Mouse (Mus musculus) T-helper 1 cell (primary cell): ENCODE measurements at regions not wholly inside any gene's neighbourhood (a gene's known extent, or its start where the extent isn't known, plus 50 kb on each side); places are given as distances from the start of the nearest gene placed in this dataset.

Experiments used
- in situ Hi-C: fragments of 300-600 bp; cut with MboI, MseI; formaldehyde crosslinking; loops from one replicate; pipeline ENCODE4 v1.15.1; 2025; ENCODE audit warnings: high pct_unique_total_duplicates

GRCm38 (mm10) chr4:34105251-34105650 lies 55.3 kb upstream of the Spaca1 start:
- in situ Hi-C loops, result no loop called here

GRCm38 (mm10) chr4:34114323-34114722 lies 64.3 kb upstream of the Spaca1 start:
- in situ Hi-C loops, result no loop called here

GRCm38 (mm10) chr4:34117086-34117485 lies 67.1 kb upstream of the Spaca1 start:
- in situ Hi-C loops, result no loop called here

GRCm38 (mm10) chr4:34122959-34123520 lies 73.0 kb upstream of the Spaca1 start:
- in situ Hi-C loops, result no loop called here

GRCm38 (mm10) chr4:34128224-34128623 lies 78.2 kb upstream of the Spaca1 start:
- in situ Hi-C loops, result no loop called here

- in situ Hi-C loops, result no loop called here
Measured at GRCm38 (mm10) chr4:34146133-34146867, 96.3 kb upstream of the Spaca1 start.

GRCm38 (mm10) chr4:34148956-34149739 lies 99.2 kb upstream of the Spaca1 start:
- in situ Hi-C loops, result no loop called here

- in situ Hi-C loops, result no loop called here
Measured at GRCm38 (mm10) chr4:34151605-34152347, 101.8 kb upstream of the Spaca1 start.

- in situ Hi-C loops, result no loop called here
Measured at GRCm38 (mm10) chr4:34155501-34155900, 105.5 kb upstream of the Spaca1 start.

GRCm38 (mm10) chr4:34157818-34158511 lies 108.0 kb upstream of the Spaca1 start:
- in situ Hi-C loops, result no loop called here

DNA sequence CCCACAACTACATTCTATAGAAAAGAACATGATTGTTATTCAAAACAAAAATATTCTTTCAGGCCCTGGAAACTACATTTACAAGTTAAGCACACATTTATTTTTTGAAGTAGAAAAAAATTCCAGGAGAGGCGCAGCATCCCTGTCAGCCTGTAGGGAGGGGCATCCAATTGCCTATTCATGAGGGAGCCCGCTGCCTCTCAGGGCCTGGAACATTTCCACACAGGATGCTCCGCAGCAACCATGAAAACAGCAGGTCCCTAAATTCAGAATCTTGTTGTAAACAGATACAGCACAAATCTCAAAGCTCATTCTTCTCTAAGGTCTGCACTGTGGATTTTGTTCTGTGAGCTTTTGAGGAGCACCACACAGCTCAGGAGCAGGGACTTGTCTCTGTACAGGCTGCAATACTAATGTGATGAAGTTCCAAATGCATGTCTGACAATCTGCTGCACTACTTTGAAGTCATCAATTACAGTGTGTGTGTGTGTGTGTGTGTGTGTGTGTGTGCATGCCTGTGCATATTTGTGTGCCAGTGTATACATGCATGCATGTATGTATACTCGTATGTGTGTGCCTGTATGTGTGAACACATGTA lies 121.4 kb upstream of the Spaca1 start:
- in situ Hi-C loops, result no loop called here

- in situ Hi-C loops, result no loop called here
Measured at GRCm38 (mm10) chr4:34172000-34172399, 122.0 kb upstream of the Spaca1 start.

DNA sequence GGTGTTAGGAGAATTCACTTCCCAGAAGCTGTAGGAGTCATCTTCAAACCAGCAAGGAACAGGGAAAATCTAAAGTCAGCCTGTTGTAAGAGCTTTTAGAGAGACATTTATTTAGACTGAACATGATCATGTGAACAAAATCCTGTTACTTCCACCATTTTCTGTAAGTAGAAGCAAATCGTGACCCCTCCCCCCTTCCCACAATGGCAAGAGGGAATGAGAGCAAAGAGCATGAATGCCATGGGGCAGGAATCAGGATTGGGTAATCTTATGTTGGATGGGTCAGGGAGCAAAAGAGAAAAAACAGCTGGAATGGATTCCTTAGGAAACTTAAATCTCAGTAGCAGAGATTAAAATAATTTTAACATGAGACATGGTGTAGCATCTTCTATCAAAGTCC lies 127.4 kb upstream of the Spaca1 start:
- in situ Hi-C loops, result no loop called here

DNA sequence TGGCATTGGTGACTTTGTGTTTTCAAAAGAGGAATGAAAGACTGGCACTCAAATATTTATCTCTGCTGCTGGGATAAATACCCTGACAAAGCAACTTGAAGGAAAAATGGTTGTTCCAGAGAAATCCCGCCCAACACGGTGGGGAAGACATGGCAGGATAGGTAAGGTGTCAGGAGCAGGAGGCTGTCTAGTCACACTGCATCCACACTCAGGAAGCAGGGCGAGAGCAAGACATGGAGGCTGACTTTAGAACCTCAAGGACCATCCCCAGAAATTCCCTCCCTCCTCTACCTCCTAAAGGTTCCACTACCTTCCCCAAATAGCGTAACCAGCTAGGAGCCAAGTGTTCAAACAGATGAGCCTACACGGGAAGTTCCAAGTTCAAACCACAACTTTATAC lies 136.5 kb upstream of the Spaca1 start:
- in situ Hi-C loops, result no loop called here

DNA sequence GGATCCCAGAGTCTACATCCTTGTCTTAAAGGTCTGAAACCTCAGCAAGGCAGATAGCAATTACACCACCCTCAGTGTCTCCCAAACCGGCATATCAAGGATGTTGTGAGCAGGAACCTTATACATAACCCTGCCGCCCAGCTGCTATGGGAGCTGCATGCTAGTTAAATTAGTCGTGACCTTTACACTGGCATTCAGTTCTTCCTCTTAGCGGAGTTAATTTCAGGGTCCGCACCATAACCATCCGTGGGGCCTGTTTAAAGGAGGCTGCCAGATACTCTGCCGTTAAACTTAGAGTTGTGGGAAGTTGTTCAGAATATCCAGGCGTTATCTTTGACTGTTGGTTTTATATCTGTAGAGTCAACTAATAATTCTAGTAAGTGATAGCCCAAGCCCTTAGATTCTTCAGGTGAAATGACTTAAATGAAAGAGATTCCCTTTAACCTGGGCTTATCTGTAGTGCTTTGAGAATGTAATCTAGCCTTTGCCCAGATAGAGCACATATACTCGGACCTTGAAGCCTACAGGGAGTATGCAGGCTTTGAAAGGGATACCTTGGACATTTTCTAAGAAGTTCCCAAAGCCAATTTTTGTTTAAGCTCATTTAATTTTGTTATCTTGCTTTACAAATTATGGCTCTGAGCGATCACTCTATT lies 153.3 kb upstream of the Spaca1 start:
- in situ Hi-C loops, result no loop called here

GRCm38 (mm10) chr4:34209179-34209896 lies 159.3 kb upstream of the Spaca1 start:
- in situ Hi-C loops, result no loop called here

DNA sequence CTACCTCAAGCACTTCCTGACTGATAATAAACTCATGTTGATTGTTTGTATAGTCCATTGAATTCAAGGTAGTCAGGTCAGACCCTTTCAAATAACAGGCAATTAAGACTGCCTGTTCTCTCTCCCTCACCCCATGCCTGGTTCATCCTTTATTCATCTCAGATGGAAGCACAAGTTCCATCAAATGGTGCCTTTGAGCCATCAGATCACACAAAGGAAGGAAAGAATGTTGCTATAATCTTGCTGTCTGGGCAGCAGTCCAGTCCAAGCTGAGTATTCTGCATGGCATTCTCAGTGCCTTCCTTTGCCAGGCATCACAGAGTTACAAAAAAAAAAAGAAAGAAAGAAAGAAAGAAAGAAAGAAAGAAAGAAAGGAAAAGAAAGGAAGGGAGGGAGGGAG lies 163.7 kb upstream of the Spaca1 start:
- in situ Hi-C loops, result no loop called here

DNA sequence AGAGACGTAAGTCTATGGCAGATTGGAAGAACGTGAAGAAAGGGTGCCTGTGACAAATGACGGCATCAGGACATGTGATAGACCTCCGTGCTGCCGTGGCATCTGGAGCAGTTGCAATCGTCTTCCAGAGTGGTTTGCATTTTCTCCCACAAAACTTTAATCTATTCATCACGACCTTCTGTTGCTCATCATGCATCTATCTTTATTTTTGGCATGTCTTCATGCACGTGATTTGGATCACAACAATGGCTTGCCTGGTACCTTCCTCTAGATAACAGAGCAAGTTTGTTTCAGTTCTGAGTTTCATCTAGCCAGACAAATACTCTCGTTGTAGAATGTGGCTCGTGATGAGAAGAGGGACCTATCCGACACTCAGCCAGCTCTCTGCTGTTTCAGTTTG lies 164.4 kb upstream of the Spaca1 start:
- in situ Hi-C loops, result no loop called here

DNA sequence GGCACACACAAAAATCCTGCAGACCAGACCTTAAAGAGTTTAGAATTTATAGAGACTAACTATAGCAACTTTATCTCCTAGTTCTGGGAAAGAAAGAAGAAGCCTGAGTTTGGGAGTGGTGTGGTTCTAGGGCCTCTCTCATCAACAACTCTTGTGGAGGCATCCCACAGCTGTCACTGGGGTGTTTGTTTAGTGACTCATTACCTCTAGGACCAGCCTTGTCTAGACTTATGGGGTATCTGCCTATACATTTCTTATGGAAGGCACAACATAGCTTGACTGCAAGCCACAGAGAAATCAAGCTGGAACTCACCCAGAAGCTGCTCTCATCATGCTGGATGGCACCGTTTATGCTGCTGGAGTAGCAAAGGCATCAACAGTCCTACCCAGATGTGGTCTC lies 171.9 kb upstream of the Spaca1 start:
- in situ Hi-C loops, result no loop called here
